Mouse (Mus musculus): ENCODE data around the gene Gsdme.

DNA sequence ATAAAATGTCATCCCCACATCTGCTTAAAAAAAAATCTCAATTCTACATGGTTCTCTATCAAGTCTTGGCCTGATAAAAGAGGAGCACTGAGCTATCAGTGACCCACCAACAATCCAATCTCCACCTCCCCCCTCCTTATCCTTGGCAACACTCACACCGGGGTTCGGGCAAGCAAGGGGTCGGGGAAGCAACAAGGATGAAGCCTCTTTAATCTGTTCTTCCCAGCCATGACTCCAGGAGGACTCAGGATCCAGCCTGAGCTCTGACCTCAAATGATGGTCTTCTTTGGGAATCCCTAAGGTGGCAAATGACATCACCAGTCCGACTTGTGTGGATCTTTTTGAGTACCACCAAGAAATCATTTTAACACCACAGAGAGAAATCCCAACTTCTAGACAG is 15.9 kb downstream of the Gsdme start:
- TF ChIP-seq EP300 (IDR thresholded peaks at IDR 0.05; ENCODE audit: low read depth) (no peak), CTCF (IDR thresholded peaks at IDR 0.05; ENCODE audit: low read depth) (no peak)
